Mouse (Mus musculus) lung, postnatal 36 days (tissue): ENCODE measurements around the gene Asic2.

Experiments
- DNase-seq: peaks from one replicate; pipeline ENCODE4 v3.0.0; 2022; ENCODE audit warnings: mixed read lengths

The Asic2 gene

GRCm38 (mm10) chr11:81954398-81954797, 13.9 kb downstream of the Asic2 start:
- no peak for DNase-seq

GRCm38 (mm10) chr11:81948021-81948420, 20.2 kb downstream of the Asic2 start:
- DNase-seq: no peak

- DNase-seq: no peak
These were observed 26.1 kb downstream of the Asic2 start for GRCm38 (mm10) chr11:81942167-81942566.

GRCm38 (mm10) chr11:81940988-81941387, 27.3 kb downstream of the Asic2 start:
- peak; percentile 5 for DNase-seq

GRCm38 (mm10) chr11:81937516-81937915, 30.7 kb downstream of the Asic2 start:
- no peak for DNase-seq

GRCm38 (mm10) chr11:81926393-81926792, 41.9 kb downstream of the Asic2 start:
- DNase-seq: no peak

GRCm38 (mm10) chr11:81923626-81924025, 44.6 kb downstream of the Asic2 start:
- no peak for DNase-seq

- no peak for DNase-seq
These were observed 45.2 kb downstream of the Asic2 start for GRCm38 (mm10) chr11:81923096-81923495.

GRCm38 (mm10) chr11:81915501-81915900, 52.8 kb downstream of the Asic2 start:
- DNase-seq: no peak

GRCm38 (mm10) chr11:81913071-81913470, 55.2 kb downstream of the Asic2 start:
- no peak for DNase-seq

- no peak for DNase-seq
These were observed 58.8 kb downstream of the Asic2 start for GRCm38 (mm10) chr11:81909397-81909894.

GRCm38 (mm10) chr11:81908760-81909159, 59.5 kb downstream of the Asic2 start:
- no peak for DNase-seq

GRCm38 (mm10) chr11:81902318-81902717, 65.9 kb downstream of the Asic2 start:
- no peak for DNase-seq

- no peak for DNase-seq
These were observed 70.5 kb downstream of the Asic2 start for GRCm38 (mm10) chr11:81897547-81898354.

- DNase-seq: no peak
These were observed 71.7 kb downstream of the Asic2 start for GRCm38 (mm10) chr11:81896511-81896910.

- no peak for DNase-seq
These were observed 96.6 kb downstream of the Asic2 start for GRCm38 (mm10) chr11:81871506-81872213.

- no peak for DNase-seq
These were observed 102.4 kb downstream of the Asic2 start for GRCm38 (mm10) chr11:81865661-81866382.

GRCm38 (mm10) chr11:81860250-81860972, 107.8 kb downstream of the Asic2 start, which contains the start of gene 5530401A14Rik:
Gene 5530401A14Rik, plus strand, starts transcription at chr11:81860673.
- no peak for DNase-seq

- no peak for DNase-seq
These were observed 120.3 kb downstream of the Asic2 start for GRCm38 (mm10) chr11:81847773-81848490.

GRCm38 (mm10) chr11:81845686-81846036, 122.6 kb downstream of the Asic2 start:
- no peak for DNase-seq

- DNase-seq: peak; percentile 36
These were observed 123.1 kb downstream of the Asic2 start for GRCm38 (mm10) chr11:81845010-81845685.
